Mouse (Mus musculus) liver, postnatal 0 days (tissue): ENCODE data around the gene Rfc2.

ENCODE experiments used
- CTCF ChIP-seq: sonication (generic); IDR thresholded peaks from 2 replicates; pipeline ENCODE4 v1.5.1; 2016; ENCODE audit warnings: antibody characterized with exemption, low read depth
- EP300 ChIP-seq: IDR thresholded peaks from 2 replicates; pipeline ENCODE4 v1.6.1; 2016; ENCODE audit warnings: antibody characterized with exemption, low read depth, mild to moderate bottlenecking

DNA sequence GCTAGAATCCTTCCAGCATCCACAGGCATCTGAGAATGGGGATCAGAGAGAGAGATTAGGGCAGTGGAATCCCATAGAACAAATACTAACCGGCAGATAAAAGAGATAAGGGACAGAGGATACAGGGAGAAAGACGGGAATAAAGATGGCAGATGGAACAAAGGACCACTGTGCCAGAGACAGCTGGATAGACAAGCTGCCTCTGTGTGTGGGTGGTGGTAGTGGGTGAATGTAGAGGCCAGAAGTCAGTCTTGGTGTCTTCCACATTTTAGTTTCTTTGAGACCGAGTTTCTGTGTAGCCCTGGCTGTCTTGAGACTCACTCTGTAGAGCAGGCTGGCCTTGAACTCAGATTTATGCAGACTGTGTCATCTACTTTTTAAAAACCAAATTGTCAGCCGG is 34.6 kb downstream of the Rfc2 start:
- TF ChIP-seq CTCF (no peak), EP300 (no peak)
